Mouse (Mus musculus): Measurements from ENCODE around the gene Tet3. TPM values are rescaled to one million over a fixed set of nuclear protein-coding genes. Genes with fewer than 3 reads are reported as not detected.
A peak's percentile ranks its signal among the peaks of the same experiment; 100 is the strongest.

Gene Tet3
- 100 to 1,000 TPM; 104 to 576 (median 356) TPM for total RNA-seq (2018; cell fraction: chromatin; rRNA removed)
- total RNA-seq (2018; cell fraction: cytosol; rRNA removed): 10 to 100 TPM; 15.7 to 66.9 (median 36.1) TPM
- 100 to 1,000 TPM in 20 of 26 experiments, 10 to 100 TPM in 6; 62.0 to 363 (median 169) TPM for total RNA-seq (2018; cell fraction: nucleus; rRNA removed)
- 13.9 to 21.1 TPM (median 19.1 TPM) in 3 replicates for polyA plus RNA-seq (2018)

DNA sequence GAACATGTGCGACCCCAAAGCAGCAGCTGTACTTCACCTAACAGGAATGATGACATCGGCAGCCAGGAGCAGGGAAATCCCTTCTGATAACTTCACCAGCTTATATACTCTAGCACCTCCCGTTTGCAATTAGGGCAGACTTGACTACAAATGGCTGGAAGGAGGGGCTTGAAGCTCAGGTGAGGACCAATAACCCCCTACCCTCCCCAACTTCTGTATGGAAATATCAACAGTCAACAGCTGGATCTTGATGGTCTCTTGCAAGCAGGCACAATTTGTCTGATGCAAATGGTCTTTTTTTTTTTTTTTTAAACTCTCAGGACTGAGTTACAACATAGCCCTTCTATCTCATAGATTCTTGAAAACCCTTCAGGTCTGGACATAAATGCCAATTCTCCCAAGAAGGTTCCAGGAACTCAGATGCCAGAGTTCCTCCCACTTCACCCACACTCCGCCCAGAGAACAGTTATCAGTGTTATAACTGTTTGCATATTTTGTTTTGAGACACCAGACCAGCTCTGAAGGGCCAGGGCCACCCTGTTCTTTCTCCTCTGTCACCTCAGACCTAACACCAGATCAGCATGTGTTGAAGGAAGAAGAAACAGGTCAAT is at the start of gene Tet3:
Gene Tet3 (minus strand): TSS at position 51 of the 611 bp plus-strand sequence.
- WGBS (ENCODE audit: missing documents): 73% methylated on average over 4 of the region's 4 CpGs
- no peak within 1 kb of the TSS for H3K4me3 ChIP-seq (ENCODE audit: inconsistent target)
- no peaks in the 10 kb centered on the region; the same call in 1 of the 2 replicates for H3K36me3 ChIP-seq (ENCODE audit: inconsistent target)
- peaks cover 15% of the 10 kb centered on the region for H3K79me2 ChIP-seq (ENCODE audit: inconsistent target)
- H3K27ac ChIP-seq: no peak within 1 kb of the TSS

GRCm38 (mm10) chr6:83507168-83507546 is 48.3 kb upstream of the Tet3 start:
- 24% methylated on average over 6 of the region's 6 CpGs for WGBS (ENCODE audit: missing documents)
- Histone ChIP-seq H3K27ac (peak overlapping the region; percentile 92), H3K36me3 (ENCODE audit: inconsistent target) (no peaks in the 10 kb centered on the region), H3K79me2 (ENCODE audit: inconsistent target) (peaks cover 30% of the 10 kb centered on the region), H3K4me3 (ENCODE audit: inconsistent target) (peak overlapping the region; percentile 74)

DNA sequence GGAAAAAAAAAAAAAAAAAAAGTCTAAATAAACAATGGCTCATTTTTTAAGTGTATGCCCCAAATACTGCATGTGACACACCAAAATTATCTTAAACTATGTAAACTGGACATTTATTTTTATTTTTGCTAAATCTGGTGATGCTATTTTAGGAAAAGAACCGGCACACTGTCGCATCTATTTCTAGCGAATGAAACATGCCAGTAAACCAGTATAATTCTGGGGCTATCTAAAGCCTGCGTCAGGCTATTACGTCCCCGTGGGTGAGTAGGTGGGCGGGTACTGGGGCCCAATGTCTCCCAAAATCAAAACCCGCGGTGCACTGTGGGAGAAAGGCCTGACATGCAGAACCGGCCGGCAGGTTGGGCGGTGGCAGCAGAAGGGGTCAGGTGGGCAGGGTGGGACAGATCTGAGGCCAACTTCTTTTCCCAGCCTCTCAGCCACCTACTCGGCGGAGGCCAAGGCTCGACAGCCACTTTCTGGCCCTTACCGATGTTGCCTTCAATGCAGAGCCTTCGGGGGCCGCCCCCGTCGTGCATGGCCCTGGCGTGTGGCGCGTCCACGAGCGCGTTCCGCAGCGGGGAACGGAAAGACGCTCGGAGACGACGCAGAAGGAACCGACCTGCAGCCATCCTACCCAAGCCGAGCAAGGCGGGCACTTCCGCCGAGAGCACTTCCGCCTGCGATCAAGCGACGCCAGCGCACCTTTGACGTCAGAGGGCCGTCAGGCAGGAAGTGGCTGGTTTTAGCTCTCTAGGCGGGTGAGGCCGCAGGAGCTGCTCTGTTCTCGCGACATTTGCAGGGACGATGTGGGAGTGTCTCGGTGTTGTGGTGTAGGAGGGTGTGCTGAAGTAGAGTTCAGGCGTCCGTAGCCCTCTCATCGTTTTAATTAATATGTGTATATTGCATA is 47.6 kb upstream of the Tet3 start, which contains the start of gene Dguok:
Gene Dguok (minus strand): TSS at position 712 of the 910 bp plus-strand sequence.
- Histone ChIP-seq H3K36me3 (ENCODE audit: inconsistent target) (no peaks in the 10 kb centered on the region), H3K79me2 (ENCODE audit: inconsistent target) (peaks cover 35% of the 10 kb centered on the region), H3K4me3 (ENCODE audit: inconsistent target) (peak within 1 kb of the TSS; percentile 74), H3K27ac (peak within 1 kb of the TSS; percentile 92)
- WGBS (ENCODE audit: missing documents): under 1% methylated on average over 54 of the region's 54 CpGs

DNA sequence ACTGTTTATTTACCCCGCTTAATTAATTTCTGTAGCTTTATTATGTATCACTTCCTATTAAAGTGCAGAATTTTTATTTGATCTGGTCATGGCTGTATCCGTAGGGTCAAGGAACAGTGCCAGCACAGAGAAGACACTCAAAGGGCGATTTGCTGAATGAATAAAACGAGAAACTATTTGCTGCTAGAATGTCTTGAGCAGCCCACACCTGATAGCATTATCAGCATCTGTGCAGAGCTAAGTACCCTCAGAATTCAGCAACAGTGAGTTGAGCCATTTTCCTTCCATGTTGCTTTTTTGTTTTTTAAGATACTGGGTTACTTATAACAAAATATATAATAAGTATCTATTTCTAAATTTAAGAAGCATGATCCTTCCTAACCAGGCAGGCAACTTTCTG is 46.7 kb upstream of the Tet3 start:
- Histone ChIP-seq H3K36me3 (ENCODE audit: inconsistent target) (no peaks in the 10 kb centered on the region), H3K4me3 (ENCODE audit: inconsistent target) (peak overlapping the region; percentile 74), H3K27ac (peak overlapping the region; percentile 92), H3K79me2 (ENCODE audit: inconsistent target) (peaks cover 44% of the 10 kb centered on the region)
- WGBS (ENCODE audit: missing documents): 100% methylated on average over 4 of the region's 4 CpGs

DNA sequence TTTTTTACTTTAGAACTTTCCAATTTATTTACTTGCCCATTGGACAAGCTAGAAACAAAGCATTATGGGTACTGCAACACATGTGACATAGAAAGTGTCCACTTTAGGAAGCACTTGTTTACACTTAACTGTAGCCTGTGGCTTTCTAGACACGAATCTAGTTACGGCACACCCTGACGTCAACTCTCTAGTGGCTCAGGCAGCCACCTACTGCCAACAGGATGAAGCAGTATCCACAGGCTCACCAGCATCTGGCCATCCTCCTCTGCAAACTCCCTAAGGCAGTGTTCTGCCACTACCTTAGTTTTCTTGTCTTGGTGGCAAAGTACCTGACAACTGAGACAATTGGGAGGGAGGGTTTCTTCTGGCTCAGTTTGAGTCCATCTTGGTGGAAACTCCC is 44.5 kb upstream of the Tet3 start:
- H3K27ac ChIP-seq: peak overlapping the region; percentile 96
- no peak overlapping the region for H3K4me3 ChIP-seq (ENCODE audit: inconsistent target)
- WGBS (ENCODE audit: missing documents): 56% methylated on average over 3 of the region's 3 CpGs
- peaks cover 66% of the 10 kb centered on the region for H3K79me2 ChIP-seq (ENCODE audit: inconsistent target)
- H3K36me3 ChIP-seq (ENCODE audit: inconsistent target): 0 out of 2 replicates have a peak, but pooled peaks cover 9% of the 10 kb centered on the region

- H3K4me3 ChIP-seq (ENCODE audit: inconsistent target): no peak overlapping the region
- peak overlapping the region; percentile 96 for H3K27ac ChIP-seq
- peaks cover 73% of the 10 kb centered on the region for H3K79me2 ChIP-seq (ENCODE audit: inconsistent target)
- WGBS (ENCODE audit: missing documents): 21% methylated on average over 3 of the region's 3 CpGs
- peaks cover 15% of the 10 kb centered on the region; the same call in 1 of the 2 replicates for H3K36me3 ChIP-seq (ENCODE audit: inconsistent target)
These were observed 43.8 kb upstream of the Tet3 start for GRCm38 (mm10) chr6:83502656-83503055.

DNA sequence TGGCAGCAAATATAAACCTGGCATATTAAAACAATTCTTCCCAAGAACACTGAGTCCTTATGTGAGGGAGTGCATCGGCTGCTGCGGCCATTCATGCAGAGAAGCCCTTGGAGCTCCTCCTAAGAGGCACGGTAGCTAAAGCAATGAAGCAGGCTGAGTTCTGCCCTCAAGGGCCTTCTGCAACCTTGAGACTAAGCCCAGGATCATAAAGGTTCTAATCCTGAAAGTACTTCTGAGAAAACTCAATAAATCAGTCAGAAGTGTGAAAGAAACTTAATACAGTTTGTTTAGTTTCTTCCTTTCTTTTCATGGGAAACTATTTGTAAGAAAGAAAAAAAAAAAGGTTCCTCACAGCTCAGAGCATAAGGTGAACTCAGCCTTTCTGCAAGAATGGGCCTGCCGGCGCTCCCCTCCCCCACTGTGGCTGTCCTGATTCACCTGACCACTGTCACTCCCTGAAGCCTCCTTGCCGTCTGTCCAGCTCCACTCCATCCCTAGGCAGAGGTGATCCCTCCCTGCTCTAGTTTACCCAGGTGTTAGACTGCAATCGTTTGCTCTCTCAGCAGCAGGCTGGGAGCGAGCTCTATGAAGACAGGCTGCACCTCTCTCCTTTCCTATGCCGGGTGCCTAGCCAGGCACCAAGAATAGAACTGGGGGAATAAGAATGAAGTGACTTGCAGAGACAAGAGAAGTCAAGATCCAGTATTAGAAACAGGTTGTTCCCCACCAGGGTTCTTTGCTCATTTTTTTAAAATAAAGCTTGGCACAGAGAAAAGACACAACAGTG is 42.8 kb upstream of the Tet3 start:
- 85% methylated on average over 9 of the region's 9 CpGs for WGBS (ENCODE audit: missing documents)
- peaks cover 22% of the 10 kb centered on the region; the same call in 1 of the 2 replicates for H3K36me3 ChIP-seq (ENCODE audit: inconsistent target)
- peak overlapping the region; percentile 96 for H3K27ac ChIP-seq
- peaks cover 81% of the 10 kb centered on the region for H3K79me2 ChIP-seq (ENCODE audit: inconsistent target)
- H3K4me3 ChIP-seq (ENCODE audit: inconsistent target): no peak overlapping the region

- peaks cover 74% of the 10 kb centered on the region for H3K79me2 ChIP-seq (ENCODE audit: inconsistent target)
- H3K27ac ChIP-seq: no peak overlapping the region
- H3K4me3 ChIP-seq (ENCODE audit: inconsistent target): no peak overlapping the region
- H3K36me3 ChIP-seq (ENCODE audit: inconsistent target): peaks cover 28% of the 10 kb centered on the region; the same call in 1 of the 2 replicates
- 90% methylated on average over 3 of the region's 3 CpGs for WGBS (ENCODE audit: missing documents)
These were observed 41.6 kb upstream of the Tet3 start for GRCm38 (mm10) chr6:83500462-83500861.

- peaks cover 61% of the 10 kb centered on the region for H3K79me2 ChIP-seq (ENCODE audit: inconsistent target)
- H3K36me3 ChIP-seq (ENCODE audit: inconsistent target): peaks cover 31% of the 10 kb centered on the region; the same call in 1 of the 2 replicates
- no peak overlapping the region for H3K4me3 ChIP-seq (ENCODE audit: inconsistent target)
- 95% methylated on average over 10 of the region's 10 CpGs for WGBS (ENCODE audit: missing documents)
- no peak overlapping the region for H3K27ac ChIP-seq
These were observed 40.2 kb upstream of the Tet3 start for GRCm38 (mm10) chr6:83499078-83499477.

DNA sequence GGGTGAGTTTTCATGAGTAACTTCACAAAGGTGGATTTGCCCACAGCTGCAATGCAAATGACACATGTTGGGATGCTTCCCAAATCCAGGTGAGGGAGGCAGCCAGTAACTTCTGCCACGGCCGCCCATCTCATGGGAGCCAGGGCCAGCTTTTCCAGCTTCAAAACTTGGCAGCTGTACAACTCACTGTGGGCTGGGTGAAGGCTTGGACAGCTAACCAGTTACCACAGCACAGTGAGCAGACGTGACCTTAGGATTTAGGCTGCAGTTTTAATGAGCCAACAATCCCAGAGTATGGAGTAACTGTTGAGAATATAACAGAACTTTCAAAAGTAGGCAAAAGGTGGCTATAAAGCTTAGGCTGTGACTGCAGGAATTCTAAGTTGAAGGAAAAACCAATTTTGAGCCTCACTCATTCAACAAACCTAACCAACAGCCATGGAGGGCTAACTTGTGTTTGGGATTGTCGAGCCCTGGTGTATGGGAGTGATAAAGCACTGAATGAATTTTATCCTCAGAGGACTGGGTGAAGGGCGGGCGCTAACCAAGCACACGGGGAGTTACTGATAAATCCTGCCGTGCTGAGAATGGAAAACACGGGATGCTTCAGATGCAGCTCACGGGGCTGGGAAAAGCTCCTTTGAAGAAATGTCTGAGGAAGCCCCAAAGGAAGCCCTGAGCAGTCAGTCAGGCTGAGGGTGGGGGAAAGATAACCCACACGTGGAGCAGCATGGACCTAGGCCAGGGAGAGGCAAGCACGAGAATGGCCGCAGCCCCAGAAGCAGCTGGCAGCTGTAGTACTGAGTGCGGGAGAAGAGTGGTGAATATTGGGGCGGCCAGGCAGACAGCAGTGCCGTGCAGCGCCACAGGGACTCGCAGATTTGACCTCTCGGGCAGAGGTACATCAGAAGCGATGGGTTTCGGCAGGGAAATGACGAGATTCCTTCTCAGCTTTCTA is 38.1 kb upstream of the Tet3 start:
- 96% methylated on average over 20 of the region's 22 CpGs for WGBS (ENCODE audit: missing documents)
- Histone ChIP-seq H3K36me3 (ENCODE audit: inconsistent target) (peaks cover 43% of the 10 kb centered on the region), H3K27ac (no peak overlapping the region), H3K4me3 (ENCODE audit: inconsistent target) (no peak overlapping the region), H3K79me2 (ENCODE audit: inconsistent target) (peaks cover 53% of the 10 kb centered on the region)

DNA sequence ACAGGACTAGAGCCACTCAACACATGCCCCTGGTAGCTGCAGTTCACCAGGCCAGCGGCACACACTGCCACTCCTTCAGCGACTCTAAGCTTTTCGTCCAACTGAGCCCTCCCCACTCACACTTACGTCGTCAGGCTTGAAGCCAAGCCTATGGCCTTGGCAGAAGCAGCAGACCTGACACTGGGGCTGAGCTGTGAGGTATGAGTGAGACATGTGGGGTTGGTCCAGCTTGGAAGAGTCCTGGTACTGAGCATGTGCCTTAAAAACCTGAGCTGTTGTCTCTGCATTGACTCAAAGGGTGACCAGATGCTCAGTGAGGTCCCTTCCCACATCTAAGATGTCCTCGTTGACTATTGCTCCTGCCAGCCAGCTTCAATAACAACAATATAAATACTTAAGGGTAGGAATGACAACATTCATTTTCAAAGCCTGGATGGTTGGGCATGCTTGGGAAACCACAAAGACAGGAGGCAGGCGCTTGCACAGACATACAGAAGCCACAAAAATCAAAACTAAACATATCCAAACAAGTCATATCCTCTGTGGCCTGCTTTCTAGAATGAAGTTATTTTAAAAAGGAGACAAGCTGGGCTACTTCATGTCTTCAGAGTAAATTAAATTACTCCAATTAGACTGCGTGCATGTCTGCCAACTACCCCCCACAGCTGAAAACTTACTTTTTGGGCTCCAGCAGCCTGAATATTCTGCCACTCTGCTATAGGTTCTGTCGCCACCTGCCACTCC is 37.3 kb upstream of the Tet3 start:
- 95% methylated on average over 8 of the region's 9 CpGs for WGBS (ENCODE audit: missing documents)
- no peak overlapping the region for H3K27ac ChIP-seq
- H3K36me3 ChIP-seq (ENCODE audit: inconsistent target): peaks cover 46% of the 10 kb centered on the region
- peaks cover 45% of the 10 kb centered on the region for H3K79me2 ChIP-seq (ENCODE audit: inconsistent target)
- no peak overlapping the region for H3K4me3 ChIP-seq (ENCODE audit: inconsistent target)

DNA sequence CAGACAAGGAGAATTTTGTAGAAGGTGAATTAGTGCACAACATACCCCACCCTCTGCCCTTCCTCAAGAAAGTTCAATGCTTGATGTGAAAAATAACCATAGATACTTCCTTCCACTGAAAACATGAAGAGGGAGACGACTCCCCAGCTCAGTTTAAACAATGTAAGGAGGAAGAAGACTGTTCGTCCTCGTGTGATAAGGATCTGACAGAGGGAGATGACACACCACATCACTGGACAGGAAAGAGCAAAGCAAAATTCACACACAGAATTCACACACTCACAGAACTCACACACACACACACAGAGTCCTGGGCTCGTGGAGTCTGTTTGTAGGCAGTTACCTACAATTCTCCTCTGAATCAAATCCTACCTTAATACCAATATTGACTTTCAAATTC is 31.7 kb upstream of the Tet3 start:
- Histone ChIP-seq H3K36me3 (ENCODE audit: inconsistent target) (peaks cover 33% of the 10 kb centered on the region), H3K79me2 (ENCODE audit: inconsistent target) (no peaks in the 10 kb centered on the region; the same call in 1 of the 2 replicates), H3K4me3 (ENCODE audit: inconsistent target) (no peak overlapping the region), H3K27ac (no peak overlapping the region)
- 34% methylated on average over 4 of the region's 4 CpGs for WGBS (ENCODE audit: missing documents)

GRCm38 (mm10) chr6:83488200-83488599 is 29.3 kb upstream of the Tet3 start:
- WGBS (ENCODE audit: missing documents): 75% methylated on average over 5 of the region's 5 CpGs
- H3K4me3 ChIP-seq (ENCODE audit: inconsistent target): no peak overlapping the region
- no peaks in the 10 kb centered on the region for H3K79me2 ChIP-seq (ENCODE audit: inconsistent target)
- peak overlapping the region; percentile 77 for H3K27ac ChIP-seq
- H3K36me3 ChIP-seq (ENCODE audit: inconsistent target): peaks cover 26% of the 10 kb centered on the region
